Comparison of ENCODE assay signal across 9 mouse cellular contexts in genomic region chr8:79384276-79385271, GRCm38 (mm10). TPM values are rescaled to one million over a fixed set of nuclear protein-coding genes. Genes with fewer than 3 reads are reported as not detected.
DNase-seq lines count a peak whose midpoint lies in the region; ATAC-seq and TF ChIP-seq lines count a peak whose summit lies in the region.
"Had no signal": no experiment of that assay in that cellular context is flagged by ENCODE, and none has a peak within 500 bp of the region (broad histone marks: within the 10 kb centered on the region; RNA-seq: fewer than 3 reads in every experiment).

No protein-coding gene starts in this region.

- H3K27ac ChIP-seq in kidney, postnatal 0 days = no peak overlapping the region
- H3K27ac ChIP-seq in kidney, adult 2 months (ENCODE audit: insufficient read depth, low read depth, low read length) = no peak overlapping the region
- no peak overlapping the region for H3K27ac ChIP-seq in limb, embryonic 10.5 days
- no peak overlapping the region for H3K27ac ChIP-seq in midbrain, embryonic 16.5 days (ENCODE audit: low read length)
- H3K27ac ChIP-seq: left cerebral cortex, adult 2 months had no signal

- H3K36me3 ChIP-seq in kidney, postnatal 0 days (ENCODE audit: insufficient read depth, low read length) = no peaks in the 10 kb centered on the region
- no peaks in the 10 kb centered on the region for H3K36me3 ChIP-seq in kidney, adult 2 months (ENCODE audit: control insufficient read depth, insufficient read depth, low read length)
- peaks cover 25% of the 10 kb centered on the region for H3K36me3 ChIP-seq in limb, embryonic 10.5 days
- 0 out of 2 replicates have a peak, but pooled peaks cover 4% of the 10 kb centered on the region for H3K36me3 ChIP-seq in midbrain, embryonic 16.5 days (ENCODE audit: control insufficient read depth, insufficient read depth, low read length)

- WGBS in kidney, postnatal 0 days = 30% methylated on average over 25 of the region's 25 CpGs
- 46% methylated on average over 25 of the region's 25 CpGs for whole genome bisulfite sequencing in kidney, adult 2 months
- 16% methylated on average over 25 of the region's 25 CpGs for WGBS in limb, embryonic 10.5 days
- 11% methylated on average over 25 of the region's 25 CpGs for WGBS in midbrain, embryonic 16.5 days

- no peak for TF ChIP-seq POLR2A in kidney, adult 2 months (IDR thresholded peaks at IDR 0.05; ENCODE audit: low read depth, low read length)

- H3K27me3 ChIP-seq in kidney, postnatal 0 days (ENCODE audit: insufficient read depth, low read length) = no peaks in the 10 kb centered on the region
- no peaks in the 10 kb centered on the region for H3K27me3 ChIP-seq in kidney, adult 2 months (replicated peaks; ENCODE audit: control insufficient read depth, insufficient read depth, low read length)
- H3K27me3 ChIP-seq in limb, embryonic 10.5 days (ENCODE audit: low read depth, poor library complexity, severe bottlenecking) = no peaks in the 10 kb centered on the region
- no peaks in the 10 kb centered on the region for H3K27me3 ChIP-seq in midbrain, embryonic 16.5 days (ENCODE audit: control insufficient read depth, insufficient read depth, low read depth, low read length)

- ATAC-seq in kidney, postnatal 0 days (replicated peaks; ENCODE audit: low FRiP score, low read depth) = no peak
- ATAC-seq in granulocyte monocyte progenitor cell, adult 5-6 weeks (replicated peaks; ENCODE audit: poor library complexity, severe bottlenecking) = 0 out of 2 replicates have a peak, but pooled peaks have one; percentile 29
- no peak for ATAC-seq in midbrain, embryonic 16.5 days

- H3K4me1 ChIP-seq in kidney, postnatal 0 days (replicated peaks; ENCODE audit: insufficient read depth, low read length) = peaks cover 20% of the 10 kb centered on the region
- H3K4me1 ChIP-seq in kidney, adult 2 months (ENCODE audit: control insufficient read depth, insufficient read depth, low read length) = peaks cover 15% of the 10 kb centered on the region
- H3K4me1 ChIP-seq in limb, embryonic 10.5 days = peaks cover 77% of the 10 kb centered on the region
- peaks cover 32% of the 10 kb centered on the region for H3K4me1 ChIP-seq in midbrain, embryonic 16.5 days (ENCODE audit: control insufficient read depth, insufficient read depth, low read length)

- H3K4me3 ChIP-seq in kidney, postnatal 0 days (replicated peaks; ENCODE audit: low read depth, low read length) = peak overlapping the region; percentile 1; the same call in 1 of the 2 replicates
- no peak overlapping the region for H3K4me3 ChIP-seq in kidney, adult 2 months (ENCODE audit: insufficient read depth, low read depth, low read length)
- H3K4me3 ChIP-seq in limb, embryonic 10.5 days = peak overlapping the region; percentile 13; the same call in 1 of the 2 replicates
- H3K4me3 ChIP-seq in midbrain, embryonic 16.5 days (ENCODE audit: low read depth, low read length) = no peak overlapping the region
- H3K4me3 ChIP-seq: left cerebral cortex, adult 2 months had no signal

- H3K9ac ChIP-seq in kidney, postnatal 0 days (ENCODE audit: low read depth, low read length) = no peak overlapping the region
- H3K9ac ChIP-seq in midbrain, embryonic 16.5 days (ENCODE audit: low read depth, low read length) = no peak overlapping the region

- no peak for TF ChIP-seq CTCF in kidney, postnatal 0 days (IDR thresholded peaks at IDR 0.05; ENCODE audit: low read depth)
- TF ChIP-seq CTCF in kidney, adult 2 months (conservative IDR thresholded peaks at IDR 0.05; ENCODE audit: insufficient read depth, insufficient read length, low read depth, low read length) = no peak

- H3K4me2 ChIP-seq in kidney, postnatal 0 days (ENCODE audit: low read length) = peak overlapping the region; percentile 43
- peak overlapping the region; percentile 12 for H3K4me2 ChIP-seq in midbrain, embryonic 16.5 days (ENCODE audit: low read length)

- DNase-seq in kidney, postnatal 0 days (ENCODE audit: low spot score) = peak; percentile 64
- no peak for DNase-seq in kidney, adult 2 months
- DNase-seq in limb, embryonic 10.5 days (ENCODE audit: low spot score) = no peak
- DNase-seq in adrenal gland, postnatal 36 days = no peak
- DNase-seq in right cerebral cortex, postnatal 25 days = no peak
- DNase-seq: gastrocnemius, postnatal 36 days had no signal

- no peaks in the 10 kb centered on the region for H3K9me3 ChIP-seq in kidney, postnatal 0 days (replicated peaks; ENCODE audit: low read length)
- H3K9me3 ChIP-seq in limb, embryonic 10.5 days (replicated peaks) = no peaks in the 10 kb centered on the region
- no peaks in the 10 kb centered on the region for H3K9me3 ChIP-seq in midbrain, embryonic 16.5 days (replicated peaks; ENCODE audit: control insufficient read depth, low read length, poor library complexity, severe bottlenecking)

RNA-seq across cellular contexts. Expression of gene Smad1, which starts 14.7 kb away (rescaled TPM):
- polyA plus RNA-seq in kidney, postnatal 0 days (2015; fragmentation: Nextera tagmentation; extraction: Ambion mirVana) = 34.3 and 36.6 TPM in 2 replicates
- polyA plus RNA-seq in kidney, adult 2 months (2012; rRNA removed) = 20.8 and 21.7 TPM in 2 replicates
- total RNA-seq in granulocyte monocyte progenitor cell, adult 5-6 weeks (2014; fragmentation: Nextera tagmentation) = 13.7 and 18.2 TPM in 2 replicates
- 16.4 and 17.3 TPM in 2 replicates for total RNA-seq in granulocyte monocyte progenitor cell, adult 5-6 weeks (2017)
- 37.0 and 39.6 TPM in 2 replicates for polyA plus RNA-seq in limb, embryonic 10.5 days (2016; fragmentation: Nextera tagmentation; extraction: Ambion mirVana)
- polyA plus RNA-seq in midbrain, embryonic 16.5 days (2015; fragmentation: Nextera tagmentation; extraction: Ambion mirVana) = 58.7 and 66.6 TPM in 2 replicates
- total RNA-seq in adrenal gland, postnatal 36 days (2021) = 10 to 100 TPM; 26.6 to 27.8 TPM

Comparison
In these comparisons a context has a peak if more than half of its experiments do, and no peak if none do; other contexts are left out.
1. H3K4me3 ChIP-seq: peak in kidney, postnatal 0 days (single experiment) and limb, embryonic 10.5 days (single experiment); none in kidney, adult 2 months (single experiment) and midbrain, embryonic 16.5 days (single experiment).